Mouse (Mus musculus): ENCODE results near the gene P4ha1.

DNA sequence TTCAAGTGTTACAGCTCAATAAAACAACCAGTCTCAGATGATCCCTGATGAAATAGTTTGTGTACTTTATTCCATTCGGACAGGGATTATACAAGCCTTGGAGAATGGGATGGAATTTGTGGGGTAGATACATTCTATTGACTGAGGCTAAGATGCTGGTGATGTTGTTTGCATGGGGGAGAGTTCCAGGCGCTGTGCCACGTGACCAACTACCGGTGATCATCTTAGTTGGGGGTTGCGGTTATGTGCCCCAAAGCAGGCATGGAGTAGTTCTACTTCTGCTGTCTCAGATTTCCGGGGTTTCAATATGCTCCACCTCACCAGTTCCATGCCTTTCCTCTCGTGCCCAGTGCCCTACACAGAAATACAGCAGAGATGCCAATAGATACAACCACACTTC lies 31.0 kb upstream of the P4ha1 start:
- no peak for TF ChIP-seq CTCF (IDR thresholded peaks at IDR 0.05; ENCODE audit: low read depth)
- TF ChIP-seq EP300 (IDR thresholded peaks at IDR 0.05; ENCODE audit: low read depth) = no peak

Measured in liver, embryonic 14.5 days (tissue).